Mouse (Mus musculus): ENCODE data around the gene Nlrc5. TPM values are rescaled to one million over a fixed set of nuclear protein-coding genes. Genes with fewer than 3 reads are reported as not detected.

The Nlrc5 gene
- polyA plus RNA-seq, 2 experiments: 0.09 to 0.22 TPM

GRCm38 (mm10) chr8:94482051-94482450 lies 47.9 kb downstream of the Nlrc5 start:
- no peak for ATAC-seq (ENCODE audit: insufficient read depth)
- 8% methylated on average over 6 of the region's 6 CpGs for WGBS (ENCODE audit: insufficient replicate concordance)
- TF ChIP-seq EP300 (IDR thresholded peaks at IDR 0.05; ENCODE audit: low read depth) (no peak), CTCF (IDR thresholded peaks at IDR 0.05; ENCODE audit: low read depth) (no peak)

GRCm38 (mm10) chr8:94485288-94485687 lies 51.1 kb downstream of the Nlrc5 start:
- DNase-seq (ENCODE audit: low read depth in 3 of 3, low spot score in 3 of 3): no peak
- H3K4me2 ChIP-seq (ENCODE audit: low read depth): no peak overlapping the region
- WGBS (ENCODE audit: insufficient replicate concordance): 45% methylated on average over 3 of the region's 3 CpGs

More at GRCm38 (mm10) chr8:94482051-94482450, 47.9 kb downstream of the Nlrc5 start:
- Histone ChIP-seq H3K4me3 (ENCODE audit: insufficient read depth in 1 of 2, low read depth in 2 of 2, low read length in 2 of 2) (no peak overlapping the region), H3K27me3 (ENCODE audit: control insufficient read depth, insufficient read depth, low read length) (no peaks in the 10 kb centered on the region), H3K4me1 (replicated peaks; ENCODE audit: control insufficient read depth in 2 of 2, insufficient read depth in 2 of 2, low read length in 1 of 2) (no peaks in the 10 kb centered on the region), H3K4me2 (ENCODE audit: low read depth) (no peak overlapping the region), H3K27ac (no peak overlapping the region), H3K36me3 (replicated peaks; ENCODE audit: control insufficient read depth, insufficient read depth, low read depth) (no peaks in the 10 kb centered on the region), H3K9ac (replicated peaks) (no peak overlapping the region), H3K9me3 (ENCODE audit: control insufficient read depth, low read length) (no peaks in the 10 kb centered on the region)
- no peak for DNase-seq (ENCODE audit: low read depth in 3 of 3, low spot score in 3 of 3)

GRCm38 (mm10) chr8:94485882-94486281 lies 51.7 kb downstream of the Nlrc5 start:
- TF ChIP-seq CTCF (IDR thresholded peaks at IDR 0.05; ENCODE audit: low read depth) (peak; percentile 58), EP300 (IDR thresholded peaks at IDR 0.05; ENCODE audit: low read depth) (no peak)
- no peaks in the 10 kb centered on the region for H3K36me3 ChIP-seq (replicated peaks; ENCODE audit: control insufficient read depth, insufficient read depth, low read depth)
- H3K27me3 ChIP-seq (ENCODE audit: control insufficient read depth, insufficient read depth, low read length): no peaks in the 10 kb centered on the region
- DNase-seq (ENCODE audit: low read depth in 3 of 3, low spot score in 3 of 3) (no peak), ATAC-seq (ENCODE audit: insufficient read depth) (no peak)
- no peak overlapping the region for H3K27ac ChIP-seq
- H3K4me2 ChIP-seq (ENCODE audit: low read depth): no peak overlapping the region
- no peaks in the 10 kb centered on the region; a peak in 1 of 4 replicates for H3K4me1 ChIP-seq (replicated peaks; ENCODE audit: control insufficient read depth in 2 of 2, insufficient read depth in 2 of 2, low read length in 1 of 2)
- WGBS (ENCODE audit: insufficient replicate concordance): 8% methylated on average over 2 of the region's 2 CpGs
- no peaks in the 10 kb centered on the region for H3K9me3 ChIP-seq (ENCODE audit: control insufficient read depth, low read length)
- H3K4me3 ChIP-seq (ENCODE audit: insufficient read depth in 1 of 2, low read depth in 2 of 2, low read length in 2 of 2): no peak overlapping the region
- H3K9ac ChIP-seq (replicated peaks): no peak overlapping the region

More at GRCm38 (mm10) chr8:94485288-94485687, 51.1 kb downstream of the Nlrc5 start:
- Histone ChIP-seq H3K27ac (no peak overlapping the region), H3K9ac (replicated peaks) (no peak overlapping the region), H3K36me3 (replicated peaks; ENCODE audit: control insufficient read depth, insufficient read depth, low read depth) (no peaks in the 10 kb centered on the region), H3K9me3 (ENCODE audit: control insufficient read depth, low read length) (no peaks in the 10 kb centered on the region), H3K27me3 (ENCODE audit: control insufficient read depth, insufficient read depth, low read length) (no peaks in the 10 kb centered on the region), H3K4me3 (ENCODE audit: insufficient read depth in 1 of 2, low read depth in 2 of 2, low read length in 2 of 2) (no peak overlapping the region), H3K4me1 (replicated peaks; ENCODE audit: control insufficient read depth in 2 of 2, insufficient read depth in 2 of 2, low read length in 1 of 2) (no peaks in the 10 kb centered on the region; a peak in 1 of 4 replicates)
- TF ChIP-seq EP300 (IDR thresholded peaks at IDR 0.05; ENCODE audit: low read depth) (no peak), CTCF (IDR thresholded peaks at IDR 0.05; ENCODE audit: low read depth) (no peak)
- no peak for ATAC-seq (ENCODE audit: insufficient read depth)

- 38% methylated on average over 2 of the region's 2 CpGs for WGBS (ENCODE audit: insufficient replicate concordance)
- H3K4me2 ChIP-seq (ENCODE audit: low read depth): no peak overlapping the region
- DNase-seq (ENCODE audit: low read depth in 3 of 3, low spot score in 3 of 3) (no peak), ATAC-seq (ENCODE audit: insufficient read depth) (no peak)
- peaks cover 0 to 3% of the 10 kb centered on the region in 2 experiments; a peak in 1 of 4 replicates for H3K4me1 ChIP-seq (replicated peaks; ENCODE audit: control insufficient read depth in 2 of 2, insufficient read depth in 2 of 2, low read length in 1 of 2)
- H3K9me3 ChIP-seq (ENCODE audit: control insufficient read depth, low read length): no peaks in the 10 kb centered on the region
- TF ChIP-seq CTCF (IDR thresholded peaks at IDR 0.05; ENCODE audit: low read depth) (no peak), EP300 (IDR thresholded peaks at IDR 0.05; ENCODE audit: low read depth) (no peak)
- H3K9ac ChIP-seq (replicated peaks): no peak overlapping the region
- H3K27ac ChIP-seq: no peak overlapping the region
- no peak overlapping the region for H3K4me3 ChIP-seq (ENCODE audit: insufficient read depth in 1 of 2, low read depth in 2 of 2, low read length in 2 of 2)
- H3K27me3 ChIP-seq (ENCODE audit: control insufficient read depth, insufficient read depth, low read length): no peaks in the 10 kb centered on the region
- no peaks in the 10 kb centered on the region for H3K36me3 ChIP-seq (replicated peaks; ENCODE audit: control insufficient read depth, insufficient read depth, low read depth)
These were observed 53.9 kb downstream of the Nlrc5 start for GRCm38 (mm10) chr8:94488016-94488415.

GRCm38 (mm10) chr8:94489809-94490483 lies 55.8 kb downstream of the Nlrc5 start:
- TF ChIP-seq CTCF (IDR thresholded peaks at IDR 0.05; ENCODE audit: low read depth): no peak
- peak; percentile 45; the same call in 1 of the 2 replicates for TF ChIP-seq EP300 (IDR thresholded peaks at IDR 0.05; ENCODE audit: low read depth)
- Histone ChIP-seq H3K4me3 (ENCODE audit: insufficient read depth in 1 of 2, low read depth in 2 of 2, low read length in 2 of 2) (no peak overlapping the region), H3K9ac (replicated peaks) (no peak overlapping the region), H3K27me3 (ENCODE audit: control insufficient read depth, insufficient read depth, low read length) (no peaks in the 10 kb centered on the region), H3K27ac (no peak overlapping the region), H3K9me3 (ENCODE audit: control insufficient read depth, low read length) (no peaks in the 10 kb centered on the region), H3K4me1 (replicated peaks; ENCODE audit: control insufficient read depth in 2 of 2, insufficient read depth in 2 of 2, low read length in 1 of 2) (peaks cover 0 to 3% of the 10 kb centered on the region in 2 experiments; a peak in 1 of 4 replicates), H3K36me3 (replicated peaks; ENCODE audit: control insufficient read depth, insufficient read depth, low read depth) (no peaks in the 10 kb centered on the region), H3K4me2 (ENCODE audit: low read depth) (no peak overlapping the region)
- 31% methylated on average over 4 of the region's 4 CpGs for WGBS (ENCODE audit: insufficient replicate concordance)
- no peak for ATAC-seq (ENCODE audit: insufficient read depth)
- no peak for DNase-seq (ENCODE audit: low read depth in 3 of 3, low spot score in 3 of 3)
